Mouse (Mus musculus): Measurements from ENCODE around the gene Pla2g15.

Pla2g15 gene

DNA sequence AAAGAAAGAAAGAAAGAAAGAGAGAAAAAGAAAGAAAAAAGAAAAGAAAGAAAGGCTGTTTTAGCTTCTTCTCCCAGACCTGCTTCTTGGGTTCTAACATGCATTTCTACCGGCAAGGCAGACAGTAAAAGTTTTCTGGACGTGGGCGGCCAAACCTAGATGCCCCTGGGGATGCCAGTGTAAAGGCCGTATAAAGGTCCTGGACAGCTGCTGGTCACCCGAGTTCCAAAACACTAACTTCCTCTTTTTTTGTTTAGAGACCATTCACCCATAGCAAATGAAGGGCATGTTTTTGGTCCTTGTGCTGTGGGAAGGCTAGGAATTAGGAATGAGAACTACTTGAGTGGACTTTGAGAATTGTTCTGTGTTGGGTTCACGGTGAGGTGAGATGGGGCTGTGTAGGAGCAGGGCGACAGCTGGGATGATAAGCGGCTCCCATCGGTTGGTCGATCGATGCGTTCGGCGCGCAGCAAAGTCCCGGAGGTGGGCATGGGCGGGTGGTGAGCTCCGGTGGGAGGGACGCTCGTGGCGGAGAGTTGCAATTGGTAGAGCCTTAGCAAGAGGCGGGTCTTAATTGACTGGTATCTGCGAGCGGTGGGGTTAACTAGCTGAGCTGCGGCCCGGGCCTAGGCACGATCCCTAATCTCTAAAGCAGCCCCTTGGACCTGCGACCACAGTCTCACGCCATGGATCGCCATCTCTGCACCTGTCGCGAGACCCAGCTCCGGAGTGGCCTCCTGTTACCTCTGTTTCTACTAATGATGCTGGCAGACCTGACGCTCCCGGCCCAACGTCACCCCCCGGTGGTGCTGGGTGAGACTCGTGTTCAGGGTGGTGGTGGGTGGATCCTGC is at the start of gene Pla2g15:
Gene Pla2g15, plus strand, starts transcription at position 599 of the 852 bp plus-strand sequence.
- peak; percentile 89 to 91 for DNase-seq (ENCODE audit: low spot score in 2 of 2)

GRCm38 (mm10) chr8:106102321-106102720 is 47.9 kb upstream of the Pla2g15 start:
- no peak for DNase-seq (ENCODE audit: low spot score in 2 of 2)

DNA sequence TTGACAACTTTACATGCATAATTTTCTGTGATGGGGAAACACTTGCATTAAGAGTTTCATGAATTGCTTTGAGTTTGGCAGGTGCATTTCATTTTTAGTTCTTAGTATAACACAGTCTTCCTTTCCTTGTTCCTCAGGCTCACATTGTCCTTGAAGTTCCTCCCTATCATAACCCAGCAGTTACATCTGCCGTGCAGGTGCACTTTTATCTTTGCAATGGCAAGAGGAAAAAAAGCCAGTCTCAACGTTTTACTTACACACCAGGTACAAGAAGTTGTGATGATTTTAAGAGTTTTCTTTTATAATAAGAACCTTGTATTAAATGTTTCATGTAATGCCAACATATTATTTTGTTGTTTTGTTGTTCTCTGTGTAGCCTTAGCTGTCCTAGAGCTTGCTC is 46.3 kb upstream of the Pla2g15 start:
- no peak for DNase-seq (ENCODE audit: low spot score in 2 of 2)

- no peak for DNase-seq (ENCODE audit: low spot score in 2 of 2)
These were observed 44.0 kb upstream of the Pla2g15 start for GRCm38 (mm10) chr8:106106193-106106592.

GRCm38 (mm10) chr8:106108080-106108479 is 42.1 kb upstream of the Pla2g15 start:
- DNase-seq (ENCODE audit: low spot score in 2 of 2) = no peak

DNA sequence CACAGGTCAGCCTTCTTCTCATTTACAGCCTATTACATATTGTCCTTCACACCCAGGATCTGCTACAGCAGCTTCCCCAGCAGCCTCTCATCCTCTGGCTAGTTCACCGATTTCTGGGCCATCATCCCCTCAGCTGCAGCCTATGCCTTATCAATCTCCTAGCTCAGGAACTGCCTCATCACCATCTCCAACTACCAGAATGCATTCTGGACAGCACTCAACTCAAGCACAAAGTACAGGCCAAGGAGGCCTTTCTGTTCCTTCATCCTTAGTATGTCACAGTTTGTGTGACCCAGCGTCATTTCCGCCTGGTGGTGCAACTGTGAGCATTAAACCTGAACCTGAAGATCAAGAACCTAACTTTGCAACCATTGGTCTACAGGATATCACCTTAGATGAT is 41.5 kb upstream of the Pla2g15 start:
- no peak for DNase-seq (ENCODE audit: low spot score in 2 of 2)

GRCm38 (mm10) chr8:106112041-106112440 is 38.2 kb upstream of the Pla2g15 start:
- DNase-seq (ENCODE audit: low spot score in 2 of 2) = no peak

DNA sequence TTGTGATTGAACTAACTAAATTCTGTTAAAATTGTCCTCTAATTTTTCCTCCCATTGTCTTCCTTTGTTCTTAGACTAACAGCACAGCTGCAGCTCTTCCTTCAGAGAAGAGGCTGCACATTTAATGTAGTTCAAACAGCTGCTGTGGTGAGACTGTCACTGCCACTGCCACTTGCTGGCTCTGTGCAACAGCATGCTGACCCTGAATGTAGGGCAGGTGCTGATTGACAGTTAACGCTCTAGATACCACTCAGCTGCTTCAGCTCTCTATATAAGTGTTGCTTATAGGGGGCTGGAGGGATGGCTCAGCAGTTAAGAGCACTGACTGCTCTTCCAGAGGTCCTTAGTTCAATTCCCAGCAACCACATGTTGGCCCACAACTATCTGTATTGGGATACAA is 37.7 kb upstream of the Pla2g15 start:
- no peak for DNase-seq (ENCODE audit: low spot score in 2 of 2)

- DNase-seq (ENCODE audit: low spot score in 2 of 2) = no peak
These were observed 34.3 kb upstream of the Pla2g15 start for GRCm38 (mm10) chr8:106115897-106116296.

- no peak for DNase-seq (ENCODE audit: low spot score in 2 of 2)
These were observed 26.8 kb upstream of the Pla2g15 start for GRCm38 (mm10) chr8:106123443-106123842.

- no peak for DNase-seq (ENCODE audit: low spot score in 2 of 2)
These were observed 24.1 kb upstream of the Pla2g15 start for GRCm38 (mm10) chr8:106126055-106126454.

- DNase-seq (ENCODE audit: low spot score in 2 of 2) = no peak
These were observed 23.1 kb upstream of the Pla2g15 start for GRCm38 (mm10) chr8:106127054-106127453.

- DNase-seq (ENCODE audit: low spot score in 2 of 2) = no peak
These were observed 22.3 kb upstream of the Pla2g15 start for GRCm38 (mm10) chr8:106127882-106128410.

DNA sequence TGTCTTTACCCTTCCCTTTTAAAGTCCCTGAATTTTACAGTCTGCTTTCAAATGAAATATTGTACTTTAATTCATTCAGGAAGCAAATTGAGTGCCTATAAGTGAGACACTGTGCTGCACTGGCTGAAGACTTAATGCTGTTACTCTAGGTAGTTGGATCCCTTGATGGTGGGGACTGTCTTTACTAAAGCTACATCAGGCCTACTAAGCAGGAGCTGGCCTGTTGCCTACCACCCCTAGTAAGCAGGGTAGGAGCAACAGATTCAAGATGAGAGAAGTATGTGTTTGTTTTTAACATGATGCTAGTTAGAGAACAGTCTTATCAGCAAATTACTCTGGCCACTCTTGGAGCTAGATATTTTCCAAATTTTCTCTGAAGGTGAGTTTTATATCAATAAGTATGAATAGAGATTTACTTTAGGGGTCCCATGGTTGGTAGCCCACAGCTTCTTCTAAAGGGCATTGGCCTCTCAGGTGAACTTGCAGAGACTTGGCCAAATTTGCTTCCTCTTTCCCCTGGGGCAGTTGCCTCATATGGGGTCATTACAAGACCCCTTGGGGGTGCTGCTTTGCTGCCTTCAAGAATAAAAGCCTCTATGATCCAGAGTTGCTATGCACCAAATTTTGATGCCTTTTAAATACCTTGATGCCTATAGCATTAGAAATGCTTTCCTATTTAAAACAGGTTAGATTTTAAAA is 20.8 kb upstream of the Pla2g15 start:
- no peak for DNase-seq (ENCODE audit: low spot score in 2 of 2)

DNA sequence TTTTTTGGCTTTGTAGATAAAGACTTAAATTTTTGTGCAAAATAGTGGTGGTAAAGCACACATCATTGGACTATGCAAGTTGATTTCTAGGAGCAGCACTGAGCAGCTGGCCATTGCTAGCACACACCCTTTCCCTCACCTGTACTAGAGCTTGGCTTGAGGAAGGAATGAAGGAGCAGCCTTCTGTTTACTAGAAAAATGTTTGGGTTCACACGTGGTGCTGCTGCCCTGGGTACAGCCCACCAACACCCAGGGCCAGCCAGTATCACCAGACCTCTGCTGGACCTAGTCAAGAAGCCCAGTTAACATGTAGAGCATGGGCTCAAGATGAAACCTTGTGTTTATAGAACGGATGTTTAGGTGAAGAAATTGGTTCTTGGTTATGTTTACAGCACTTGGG is 20.2 kb upstream of the Pla2g15 start:
- no peak for DNase-seq (ENCODE audit: low spot score in 2 of 2)

DNA sequence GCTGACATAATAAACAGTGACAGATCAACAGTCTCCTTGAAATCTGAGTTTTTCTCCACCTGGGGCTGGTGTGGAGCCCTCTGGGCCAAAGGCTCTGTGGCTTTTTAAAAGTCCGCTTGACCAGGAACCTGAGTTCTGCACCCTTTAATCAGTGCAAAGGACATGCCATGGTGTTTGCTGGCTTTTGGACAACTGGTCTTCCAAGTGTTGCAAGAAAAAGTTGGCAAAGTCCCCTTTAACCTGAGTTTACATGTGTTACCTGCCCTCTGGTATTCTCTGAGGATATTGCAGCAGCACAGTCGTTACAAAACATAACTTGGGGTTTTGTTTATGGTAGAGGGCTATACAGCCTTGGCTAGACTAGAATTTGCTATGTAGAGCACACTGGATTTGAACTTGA is 19.7 kb upstream of the Pla2g15 start:
- DNase-seq (ENCODE audit: low spot score in 2 of 2) = no peak

DNA sequence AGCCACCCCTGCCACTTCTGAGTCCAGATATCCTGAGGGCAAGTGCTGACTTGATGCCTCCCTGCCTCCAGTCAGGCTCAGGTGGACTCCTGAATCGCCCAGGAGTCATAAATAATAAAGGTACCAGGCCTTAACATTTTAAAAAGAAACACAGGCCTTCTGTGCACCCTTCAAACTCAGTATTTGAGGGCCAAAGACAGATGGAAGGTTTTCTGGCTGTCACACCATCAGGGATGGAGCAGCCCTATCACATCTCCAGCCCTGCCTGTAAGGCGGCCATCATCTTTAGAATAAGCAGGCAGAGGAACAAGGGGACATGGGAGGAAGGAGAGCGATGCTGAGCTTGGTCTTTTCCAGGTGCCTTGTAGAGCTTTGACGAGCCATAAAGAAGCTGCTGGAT is 19.2 kb upstream of the Pla2g15 start:
- DNase-seq (ENCODE audit: low spot score in 2 of 2) = no peak

DNA sequence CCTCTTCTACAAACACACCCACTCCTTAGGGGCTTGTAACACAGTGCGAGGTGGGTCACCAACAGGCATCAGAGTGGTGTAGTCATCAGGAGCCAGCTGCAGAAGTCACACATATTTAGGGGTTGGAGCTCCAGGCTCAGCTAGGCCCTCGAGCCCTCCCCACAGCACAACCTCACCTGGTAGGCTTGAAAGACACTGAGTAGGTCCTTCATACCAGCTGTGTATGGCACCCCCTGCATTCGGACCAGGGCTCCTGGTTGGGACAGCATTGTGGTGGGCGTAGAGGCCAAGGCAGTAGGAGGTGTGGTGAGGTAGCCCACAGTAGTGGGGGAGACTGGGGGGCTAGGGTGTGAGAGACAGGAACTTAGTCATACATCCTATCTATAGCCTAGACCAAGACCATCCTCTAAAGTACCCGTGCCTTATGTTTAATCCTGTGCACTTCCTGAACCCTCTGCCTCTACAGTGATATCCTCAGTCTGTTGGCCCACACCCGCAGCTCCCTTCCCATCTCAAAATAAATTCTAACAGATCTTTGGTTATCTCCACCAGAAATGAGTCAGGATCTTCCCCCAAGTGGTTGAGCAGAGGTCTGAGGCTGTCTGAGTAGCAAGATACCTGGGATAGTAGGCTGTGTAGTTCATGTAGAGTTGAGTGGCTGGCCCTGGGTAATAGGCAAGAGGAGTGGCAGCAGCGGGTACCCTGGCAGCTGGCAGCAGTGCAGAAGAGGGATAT is 18.5 kb upstream of the Pla2g15 start:
- DNase-seq (ENCODE audit: low spot score in 2 of 2) = no peak

- no peak for DNase-seq (ENCODE audit: low spot score in 2 of 2)
These were observed 17.8 kb upstream of the Pla2g15 start for GRCm38 (mm10) chr8:106132356-106132755.

DNA sequence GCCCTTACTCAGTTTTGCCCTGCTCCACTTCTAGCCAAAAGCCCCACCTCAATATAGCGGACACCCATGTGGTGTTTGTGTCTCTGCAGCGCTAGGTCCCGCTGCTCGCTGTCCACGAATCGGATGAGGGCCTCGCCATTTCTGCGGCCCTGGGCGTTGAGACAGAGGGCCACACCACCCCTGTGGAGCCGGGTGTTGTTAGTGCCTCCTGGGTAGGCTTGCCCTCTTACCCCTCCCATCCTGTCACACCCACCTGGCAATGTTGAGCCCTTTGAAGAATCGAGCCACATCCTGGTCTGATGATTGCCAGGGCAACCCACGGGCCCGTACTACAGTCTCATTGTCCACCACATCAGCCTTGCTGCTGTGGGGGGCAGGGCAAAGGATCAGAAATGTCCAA is 16.7 kb upstream of the Pla2g15 start:
- DNase-seq (ENCODE audit: low spot score in 2 of 2) = no peak

- DNase-seq (ENCODE audit: low spot score in 2 of 2) = no peak
These were observed 16.3 kb upstream of the Pla2g15 start for GRCm38 (mm10) chr8:106133946-106134345.

All from frontal cortex, postnatal 10 days (tissue).